Mouse (Mus musculus) layer of hippocampus, adult 2 months (tissue): Measurements from ENCODE around the gene Tmem56. TPM values are rescaled to one million over a fixed set of nuclear protein-coding genes. Genes with fewer than 3 reads are reported as not detected.
A peak's percentile ranks its signal among the peaks of the same experiment; 100 is the strongest.

Experiments used
- DNase-seq, 2 experiments: peaks; one replicate each; pipeline ENCODE4 v3.0.0; 2022; ENCODE audit warnings: low spot score in 2 of 2
- H3K27ac ChIP-seq: fragments of 200-600 bp; 2 replicates; pipeline ENCODE4 v1.8.1; 2022
- H3K4me3 ChIP-seq: fragments of 200-600 bp; 2 replicates; pipeline ENCODE4 v1.8.1; 2022; ENCODE audit warnings: mild to moderate bottlenecking
- CTCF ChIP-seq: fragments of 200-600 bp; conservative IDR thresholded peaks from 2 replicates; pipeline ENCODE4 v1.8.1; 2022; ENCODE audit warnings: antibody characterized with exemption, mild to moderate bottlenecking, moderate library complexity
- total RNA-seq, 2 experiments: library from RNA; stranded (reverse); gene quantifications; 2 replicates each; pipeline ENCODE4 v1.2.3; 2021

Tmem56 gene
- total RNA-seq, 2 experiments from 2014 or later, result 30.6 to 31.1 TPM

DNA sequence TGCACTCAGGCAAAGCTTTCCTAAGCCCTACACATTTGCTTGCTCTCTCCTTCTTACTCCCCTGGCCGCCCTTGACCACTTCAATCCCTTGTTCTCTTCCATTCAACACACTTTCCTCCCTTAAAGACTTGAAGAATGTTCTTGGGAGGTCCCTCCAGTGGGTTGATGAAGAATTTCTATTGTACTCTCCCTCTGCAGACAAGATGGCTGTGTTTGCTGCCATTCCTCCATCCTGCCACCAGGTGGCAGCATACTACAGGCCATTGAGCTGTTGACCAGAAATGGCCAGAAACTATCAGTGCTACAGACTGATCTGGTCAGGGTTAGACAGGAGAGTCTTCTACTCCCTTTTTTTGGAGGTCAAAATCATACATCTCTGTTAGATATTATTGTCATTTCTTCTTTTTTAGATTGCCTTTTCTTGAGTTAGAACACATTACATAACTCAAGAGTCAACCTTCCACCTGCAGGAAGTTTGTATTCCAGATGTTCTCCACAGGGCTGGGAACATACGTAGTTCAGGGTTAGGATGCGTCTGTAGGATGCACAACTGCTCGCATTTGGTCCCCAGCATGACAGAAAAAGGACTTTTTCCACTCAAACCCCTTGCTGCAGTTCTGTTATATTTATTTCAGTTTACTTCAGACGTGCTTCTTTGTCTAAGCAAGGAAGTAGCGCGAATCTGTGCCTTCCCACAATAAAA, 24.8 kb upstream of the Tmem56 start:
- Histone ChIP-seq H3K4me3 (no peak overlapping the region), H3K27ac (no peak overlapping the region)
- peak; percentile 99 for TF ChIP-seq CTCF
- DNase-seq, result peak; percentile 74 to 82

DNA sequence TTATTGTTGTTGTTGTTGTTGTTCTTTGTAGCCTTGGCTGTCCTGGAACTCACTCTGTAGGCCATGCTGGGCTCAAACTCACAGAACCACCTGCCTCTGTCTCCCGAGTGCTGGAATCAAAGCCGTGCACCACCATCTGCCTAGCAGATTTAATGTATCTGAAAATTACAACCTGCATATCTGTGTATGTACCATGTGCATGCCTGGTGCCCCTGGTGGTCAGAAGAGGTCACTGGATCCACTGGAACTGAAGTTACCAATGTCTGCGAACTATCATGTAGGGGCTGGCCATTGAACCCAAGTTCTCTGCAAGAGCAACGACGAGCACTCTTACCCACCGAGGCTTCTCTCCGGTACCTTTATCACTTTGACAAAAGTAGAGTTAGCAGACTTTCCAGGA, 23.7 kb upstream of the Tmem56 start:
- no peak for DNase-seq
- H3K4me3 ChIP-seq, result no peak overlapping the region
- TF ChIP-seq CTCF, result peak; percentile 51
- no peak overlapping the region for H3K27ac ChIP-seq

DNA sequence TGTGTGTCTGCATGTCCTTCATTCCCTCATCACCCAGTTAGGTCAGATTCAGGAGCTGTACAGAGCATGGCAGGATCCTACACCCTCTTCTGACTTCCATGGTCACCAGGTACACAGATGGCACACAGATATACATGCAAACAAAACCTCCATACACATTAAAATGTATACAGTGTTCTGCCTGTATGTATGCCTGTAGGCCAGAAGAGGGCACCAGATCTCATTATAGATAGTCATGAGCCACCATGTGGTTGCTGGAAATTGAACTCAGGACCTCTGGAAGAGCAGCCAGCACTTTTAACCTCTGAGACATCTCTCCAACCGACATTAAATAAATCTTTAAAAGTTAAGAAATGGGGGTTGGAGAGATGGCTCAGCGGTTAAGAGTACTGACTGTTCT, 11.3 kb upstream of the Tmem56 start:
- no peak for DNase-seq
- no peak overlapping the region for H3K4me3 ChIP-seq
- TF ChIP-seq CTCF, result peak; percentile 60
- H3K27ac ChIP-seq, result no peak overlapping the region

DNA sequence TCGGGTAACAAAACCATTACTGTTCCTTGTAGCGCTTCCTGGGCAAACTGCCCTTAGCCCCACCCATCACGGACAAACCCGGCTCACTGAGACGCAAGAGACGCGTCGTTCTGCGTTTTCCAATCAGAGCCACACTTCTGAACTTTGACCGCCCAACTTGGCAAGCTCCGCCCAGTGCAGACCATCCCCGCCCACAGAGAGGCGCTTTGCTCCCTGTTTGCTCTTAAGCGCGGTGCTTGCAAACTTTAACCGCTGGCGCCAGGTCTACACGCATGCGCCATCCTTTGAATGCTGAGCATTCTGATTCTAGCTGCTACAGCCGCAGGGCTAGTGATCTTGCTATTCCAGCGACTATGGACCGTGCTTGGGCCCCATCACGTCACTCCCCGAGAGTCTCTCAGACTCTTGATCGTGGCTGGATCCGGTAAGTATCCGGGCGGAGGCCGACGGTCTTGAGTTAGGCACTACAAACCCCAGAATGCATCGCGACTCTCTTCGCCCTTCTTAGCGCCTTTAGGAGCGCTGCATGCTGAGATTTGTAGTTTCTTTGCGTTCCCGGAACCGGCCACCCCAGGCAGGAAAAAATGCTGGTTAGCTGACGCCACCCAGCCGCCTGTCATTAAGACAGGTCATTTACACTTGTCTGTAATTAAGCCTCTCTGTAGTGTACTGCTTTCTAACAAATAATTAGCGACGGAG, 8.8 kb upstream of the Tmem56 start, which contains the start of gene Alg14:
Gene Alg14 (plus strand): TSS at position 214 of the 699 bp plus-strand sequence.
- Histone ChIP-seq H3K27ac (peak within 1 kb of the TSS; percentile 99), H3K4me3 (peak within 1 kb of the TSS; percentile 75)
- TF ChIP-seq CTCF, result peak; percentile 47
- peak; percentile 95 to 99 for DNase-seq

DNA sequence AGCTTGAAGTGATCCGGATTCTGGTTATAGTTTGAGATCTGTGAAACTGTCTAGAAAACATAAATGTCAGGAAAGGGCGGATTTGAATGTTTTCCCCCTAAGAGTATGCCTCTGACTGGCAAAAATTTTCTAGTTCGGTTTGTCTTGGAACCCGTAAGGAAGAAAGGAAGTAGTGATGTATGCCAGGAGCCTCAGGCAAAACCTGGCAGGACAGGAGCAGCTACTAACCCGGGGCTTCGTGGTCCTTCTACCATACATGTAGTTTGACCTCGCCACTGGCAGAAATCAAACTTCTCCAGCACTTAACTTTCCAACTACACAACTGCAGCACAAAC, 8.3 kb upstream of the Tmem56 start:
- TF ChIP-seq CTCF, result no peak
- Histone ChIP-seq H3K27ac (peak overlapping the region; percentile 99), H3K4me3 (peak overlapping the region; percentile 75)
- DNase-seq, result no peak

DNA sequence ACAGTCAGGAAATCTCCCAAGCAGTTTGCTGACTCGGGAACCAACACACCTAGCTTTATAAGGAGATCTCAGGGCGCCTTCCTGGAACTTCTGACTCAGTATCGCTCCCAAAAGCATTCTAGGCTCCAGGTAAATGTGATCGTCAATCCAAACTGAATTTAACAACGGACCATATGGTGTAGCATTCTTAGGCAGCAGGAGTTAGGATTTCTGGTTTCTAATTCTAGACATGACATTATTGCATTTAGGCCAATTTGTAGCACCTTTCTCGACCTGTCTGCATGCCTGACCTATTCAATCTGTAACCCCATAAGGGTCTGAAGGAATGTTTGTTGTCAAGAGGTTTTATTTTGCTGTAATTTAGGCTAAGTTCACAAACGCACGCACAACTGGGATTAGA, 7.8 kb upstream of the Tmem56 start:
- peak overlapping the region; percentile 99 for H3K27ac ChIP-seq

DNA sequence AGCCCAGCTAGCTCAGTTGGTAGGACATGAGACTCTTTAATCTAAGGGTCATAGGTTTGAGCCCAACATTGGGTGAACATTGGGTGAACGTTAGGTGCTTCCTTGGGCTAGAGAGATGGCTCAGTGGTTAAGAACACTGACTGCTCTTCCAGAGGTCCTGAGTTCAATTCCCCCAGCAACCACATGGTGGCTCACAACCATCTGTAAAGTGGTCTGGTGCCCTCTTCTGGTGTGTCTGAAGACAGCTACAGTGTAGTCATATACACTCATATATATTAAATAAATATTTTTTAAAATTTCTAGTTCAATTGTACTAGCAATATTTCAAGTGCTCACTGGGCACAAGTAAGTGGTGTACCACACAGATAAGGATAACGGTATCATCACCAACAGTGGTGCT, 4.3 kb upstream of the Tmem56 start:
- peak; percentile 65 for TF ChIP-seq CTCF
- Histone ChIP-seq H3K4me3 (no peak overlapping the region), H3K27ac (no peak overlapping the region)
- no peak for DNase-seq

More for the DNA sequence above, 7.8 kb upstream of the Tmem56 start:
- DNase-seq, result no peak
- no peak for TF ChIP-seq CTCF
- H3K4me3 ChIP-seq, result peak overlapping the region; percentile 75; the same call in 1 of the 2 replicates

DNA sequence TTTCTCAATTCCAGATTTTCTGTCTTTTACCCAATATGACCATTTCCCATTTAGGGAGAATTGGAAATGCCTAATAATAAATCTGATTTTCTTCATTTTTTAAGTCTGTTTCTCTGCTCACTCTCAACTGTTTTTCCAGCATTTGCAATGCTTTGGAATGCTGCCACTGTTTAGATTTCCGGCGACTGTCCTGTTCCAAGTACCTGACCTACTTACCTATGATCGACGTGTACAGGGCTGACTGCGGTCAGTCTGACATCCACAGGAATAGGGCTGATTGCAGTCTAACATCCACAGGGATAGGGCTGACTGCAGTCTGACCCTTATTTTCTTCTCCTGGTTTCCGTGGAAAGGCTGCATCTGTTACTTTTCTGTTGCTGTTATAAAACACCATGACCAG, 2.3 kb upstream of the Tmem56 start:
- no peak for DNase-seq
- Histone ChIP-seq H3K27ac (no peak overlapping the region), H3K4me3 (no peak overlapping the region)
- TF ChIP-seq CTCF, result no peak

DNA sequence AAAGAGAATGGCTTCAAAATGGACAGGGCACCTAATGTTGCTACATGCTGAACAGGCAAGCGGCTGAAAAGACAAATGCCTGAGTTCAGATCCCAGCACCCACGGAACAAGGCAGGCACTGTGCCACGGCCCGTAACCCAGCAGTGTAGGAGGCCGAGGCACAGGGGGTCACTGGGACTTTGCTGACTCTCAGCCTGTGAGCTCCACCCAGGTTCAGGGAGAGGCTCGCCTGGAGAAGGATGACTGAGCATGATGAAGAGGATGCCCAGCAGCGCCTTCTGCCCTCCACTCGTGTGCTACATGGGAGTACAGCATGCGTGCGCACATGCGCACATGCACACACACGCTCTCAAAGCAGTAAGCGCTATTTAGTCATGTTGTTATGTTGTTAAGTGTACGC, 3.2 kb downstream of the Tmem56 start:
- Histone ChIP-seq H3K4me3 (no peak overlapping the region), H3K27ac (no peak overlapping the region)
- no peak for TF ChIP-seq CTCF
- DNase-seq, result no peak

DNA sequence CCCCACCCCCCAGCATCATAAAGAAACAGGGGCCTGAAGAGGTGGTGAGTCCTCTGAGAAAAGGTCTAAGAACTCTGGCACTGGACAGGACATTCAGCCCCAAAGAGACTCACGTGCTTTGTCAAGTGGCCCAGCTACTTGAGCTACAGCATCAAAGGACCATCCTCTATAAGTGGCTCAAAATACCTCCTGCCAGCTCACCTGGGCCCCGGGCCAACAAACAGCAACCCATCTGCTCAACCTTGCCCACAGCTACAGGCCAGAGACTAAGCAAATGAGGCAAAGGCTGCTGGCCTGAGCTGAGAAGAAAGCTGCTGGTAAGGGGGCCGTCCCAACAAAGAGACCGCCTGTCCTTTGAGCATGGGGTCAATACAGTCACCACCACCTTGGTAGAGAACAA, 5.3 kb downstream of the Tmem56 start:
- no peak for TF ChIP-seq CTCF
- Histone ChIP-seq H3K27ac (no peak overlapping the region), H3K4me3 (no peak overlapping the region)
- no peak for DNase-seq

DNA sequence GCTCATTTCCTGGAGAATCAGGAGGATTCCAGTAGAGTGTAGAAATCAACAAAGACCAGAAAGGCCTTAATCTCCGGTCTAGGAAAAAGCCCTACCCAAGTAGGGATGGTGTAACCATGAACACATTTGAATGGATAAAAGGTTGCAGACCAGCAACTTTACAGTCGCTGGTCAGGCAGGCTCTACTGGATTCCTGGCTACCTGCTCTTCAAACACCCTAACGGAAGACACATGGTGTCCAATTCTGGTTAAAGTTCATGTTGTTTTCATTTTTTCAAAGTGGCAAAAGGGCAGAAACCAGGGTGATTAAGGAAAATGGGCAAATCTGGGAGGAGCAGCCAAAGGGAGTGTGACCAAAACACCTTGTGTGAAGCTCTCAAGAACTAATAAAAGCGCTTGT, 5.9 kb downstream of the Tmem56 start:
- H3K4me3 ChIP-seq, result no peak overlapping the region
- H3K27ac ChIP-seq, result no peak overlapping the region
- no peak for DNase-seq
- no peak for TF ChIP-seq CTCF

DNA sequence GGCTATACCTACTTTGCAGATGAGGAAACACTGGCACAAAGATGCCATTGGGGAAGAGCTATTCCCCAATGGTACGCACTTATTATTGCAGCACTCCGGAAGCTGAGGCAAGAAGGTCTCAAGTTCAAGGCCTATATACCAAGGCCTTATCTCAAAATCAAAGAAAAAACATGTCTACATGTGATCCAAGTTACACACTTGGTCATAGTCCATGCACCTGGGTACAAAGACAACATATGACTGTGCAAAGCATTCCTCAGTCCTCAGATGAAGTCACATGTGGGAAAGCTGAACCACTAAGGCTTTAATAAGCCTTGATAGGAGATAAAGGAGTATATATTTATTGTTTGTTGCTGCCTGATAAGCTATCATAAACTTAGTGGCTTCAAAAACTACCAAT, 8.9 kb downstream of the Tmem56 start:
- no peak overlapping the region for H3K27ac ChIP-seq
- DNase-seq, result no peak
- H3K4me3 ChIP-seq, result no peak overlapping the region

DNA sequence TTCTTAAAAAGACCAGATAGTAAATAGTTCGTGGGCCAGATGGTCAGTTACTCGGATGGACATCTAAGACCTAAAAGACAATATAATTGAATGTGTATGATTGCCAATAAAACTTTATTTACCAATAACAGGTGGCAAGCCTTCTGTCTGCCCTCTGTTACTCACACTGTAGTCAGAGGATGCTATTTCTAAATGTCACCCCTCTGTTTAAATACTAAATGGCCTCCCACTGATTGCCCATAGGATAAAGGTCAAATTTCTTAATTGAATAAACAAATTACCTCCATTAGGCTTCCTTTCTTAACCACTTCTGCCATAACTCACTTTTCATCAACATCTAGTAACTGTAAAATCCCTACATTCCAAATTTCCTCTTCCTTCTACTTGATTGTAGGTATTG, 10.3 kb downstream of the Tmem56 start:
- TF ChIP-seq CTCF, result no peak
- Histone ChIP-seq H3K27ac (no peak overlapping the region), H3K4me3 (no peak overlapping the region)
- DNase-seq, result no peak

More for the DNA sequence above, 8.9 kb downstream of the Tmem56 start:
- TF ChIP-seq CTCF, result no peak

DNA sequence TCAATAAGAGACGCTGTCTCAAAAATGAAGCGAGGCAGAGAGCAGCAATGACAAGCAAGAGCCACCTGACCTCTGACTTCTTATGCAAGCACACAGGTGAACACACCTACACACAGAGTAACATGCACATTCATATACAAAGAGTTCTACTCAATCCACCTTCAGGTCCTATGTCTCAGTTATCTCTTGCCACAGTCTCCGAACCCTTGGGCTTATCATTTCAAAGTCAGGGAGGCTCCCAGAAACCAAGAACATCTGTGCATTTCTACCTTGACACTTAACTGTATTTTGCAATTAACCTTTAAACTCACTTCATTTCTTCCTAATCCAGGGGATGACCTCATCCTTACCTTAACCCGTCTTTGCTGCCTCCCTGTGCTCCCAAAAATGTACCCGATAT, 15.6 kb downstream of the Tmem56 start:
- TF ChIP-seq CTCF, result no peak
- DNase-seq, result no peak
- H3K4me3 ChIP-seq, result no peak overlapping the region
- no peak overlapping the region for H3K27ac ChIP-seq
